Mouse (Mus musculus) erythroblast, adult 5-6 weeks (primary cell): ENCODE data around the gene Zfp111. TPM values are rescaled to one million over a fixed set of nuclear protein-coding genes. Genes with fewer than 3 reads are reported as not detected.

Experiments
- ATAC-seq: replicated peaks from 2 replicates; pipeline ENCODE4 v1.8.0; 2016; ENCODE audit warnings: moderate number of reproducible peaks, mild to moderate bottlenecking, moderate TSS enrichment, inconsistent platforms; ENCODE audit not compliant: poor library complexity, low FRiP score, severe bottlenecking
- total RNA-seq, 2 experiments: library from RNA; stranded (forward) in 1 of 2; stranded (reverse) in 1 of 2; fragments of 150-400 nt in 1 of 2; fragments of 200-764, 138-1000 nt in 1 of 2; gene quantifications; 2 replicates each; pipeline versions ENCODE4 v1.2.3 to v1.2.4; 2015 to 2017; ENCODE audit warnings: low replicate concordance in 2 of 2

The Zfp111 gene
- total RNA-seq, 2 experiments from 2014 or later, result 0.43 to 1.9 TPM

DNA sequence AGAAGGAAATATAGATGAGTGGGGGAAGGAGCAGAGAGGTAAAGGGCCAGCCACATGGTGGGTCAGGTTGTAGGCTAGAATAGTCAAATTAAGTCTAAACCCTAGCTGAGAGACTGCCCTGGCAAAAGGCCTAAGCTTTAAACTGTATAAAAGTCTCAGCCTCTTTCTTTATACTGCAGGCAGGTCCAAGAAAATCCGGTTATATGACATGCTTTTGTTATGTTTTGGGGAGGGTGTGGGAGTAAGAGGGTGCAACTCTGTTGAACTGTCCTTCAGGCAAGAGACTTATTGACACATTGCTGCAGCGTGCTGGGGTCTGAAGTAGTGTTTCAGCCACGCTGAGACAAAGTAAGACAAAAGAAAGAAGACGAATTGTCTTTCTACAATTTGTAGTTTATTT, 39.1 kb downstream of the Zfp111 start:
- no peak for ATAC-seq

DNA sequence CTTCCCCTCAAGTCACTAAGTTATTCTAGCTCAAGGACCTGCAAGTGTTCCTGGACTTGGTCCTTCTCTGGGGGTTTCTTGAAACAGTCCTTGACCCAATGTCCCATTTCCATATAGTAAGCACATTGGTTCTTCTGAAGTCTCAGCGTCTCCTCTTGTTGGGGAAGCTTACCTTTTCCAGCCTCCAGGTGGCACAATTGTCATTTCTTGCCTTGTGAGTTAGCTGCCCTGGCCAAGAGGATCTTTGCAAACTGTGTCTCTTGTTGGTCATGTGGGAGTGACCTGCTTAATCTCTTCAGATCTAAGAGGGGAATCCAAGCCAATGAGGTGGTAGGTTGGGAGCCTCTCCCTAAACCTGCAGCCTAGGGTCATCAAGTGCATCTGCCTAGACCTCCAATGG, 58.0 kb downstream of the Zfp111 start:
- ATAC-seq, result no peak

Other genes starting within 250 kb of the Zfp111 start
- not detected in 2 replicates for gene Vmn1r181, start 236.8 kb downstream of the Zfp111 start, total RNA-seq (2015; ENCODE audit: low replicate concordance)
- not detected in 2 replicates for gene Vmn1r181, start 236.8 kb downstream of the Zfp111 start, total RNA-seq (2017; ENCODE audit: low replicate concordance)
- not detected in 2 replicates for gene V1rd19, start 209.8 kb downstream of the Zfp111 start, total RNA-seq (2015; ENCODE audit: low replicate concordance)
- not detected in 2 replicates for gene V1rd19, start 209.8 kb downstream of the Zfp111 start, total RNA-seq (2017; ENCODE audit: low replicate concordance)
- not detected in 2 replicates for gene Vmn1r183, start 158.2 kb downstream of the Zfp111 start, total RNA-seq (2015; ENCODE audit: low replicate concordance)
- gene Vmn1r183, start 158.2 kb downstream of the Zfp111 start, total RNA-seq (2017; ENCODE audit: low replicate concordance), result not detected in 2 replicates
- gene Zfp180, start 129.5 kb downstream of the Zfp111 start, total RNA-seq (2015; ENCODE audit: low replicate concordance), result 7.3 and 8.6 TPM in 2 replicates
- gene Zfp180, start 129.5 kb downstream of the Zfp111 start, total RNA-seq (2017; ENCODE audit: low replicate concordance), result 11.0 and 15.3 TPM in 2 replicates
- not detected in 2 replicates for gene Zfp112, start 99.1 kb downstream of the Zfp111 start, total RNA-seq (2015; ENCODE audit: low replicate concordance)
- 0.14 and 1.0 TPM in 2 replicates for gene Zfp112, start 99.1 kb downstream of the Zfp111 start, total RNA-seq (2017; ENCODE audit: low replicate concordance)
- 0.19 and 1.9 TPM in 2 replicates for gene Zfp235, start 77.3 kb downstream of the Zfp111 start, total RNA-seq (2015; ENCODE audit: low replicate concordance)
- 1.4 TPM in 2 replicates for gene Zfp235, start 77.3 kb downstream of the Zfp111 start, total RNA-seq (2017; ENCODE audit: low replicate concordance)
- gene Zfp114, start 36.4 kb downstream of the Zfp111 start, total RNA-seq (2015; ENCODE audit: low replicate concordance), result not detected in 2 replicates
- 0.60 TPM in 1 of 2 replicates, not detected in the other for gene Zfp114, start 36.4 kb downstream of the Zfp111 start, total RNA-seq (2017; ENCODE audit: low replicate concordance)
- not detected in 2 replicates for gene Zfp109, start 26.1 kb upstream of the Zfp111 start, total RNA-seq (2015; ENCODE audit: low replicate concordance)
- 2.1 TPM in 1 of 2 replicates, not detected in the other for gene Zfp109, start 26.1 kb upstream of the Zfp111 start, total RNA-seq (2017; ENCODE audit: low replicate concordance)
- 2.9 TPM in 1 of 2 replicates, not detected in the other for gene Zfp108, start 43.4 kb upstream of the Zfp111 start, total RNA-seq (2015; ENCODE audit: low replicate concordance)
- gene Zfp108, start 43.4 kb upstream of the Zfp111 start, total RNA-seq (2017; ENCODE audit: low replicate concordance), result not detected in 2 replicates
- not detected in 2 replicates for gene Zfp93, start 59.0 kb upstream of the Zfp111 start, total RNA-seq (2015; ENCODE audit: low replicate concordance)
- 0.70 TPM in 1 of 2 replicates, not detected in the other for gene Zfp93, start 59.0 kb upstream of the Zfp111 start, total RNA-seq (2017; ENCODE audit: low replicate concordance)
- 1.2 and 2.1 TPM in 2 replicates for gene Zfp61, start 89.8 kb upstream of the Zfp111 start, total RNA-seq (2015; ENCODE audit: low replicate concordance)
- gene Zfp61, start 89.8 kb upstream of the Zfp111 start, total RNA-seq (2017; ENCODE audit: low replicate concordance), result 0.77 and 4.0 TPM in 2 replicates
- 1.0 TPM in 1 of 2 replicates, not detected in the other for gene Zfp94, start 105.2 kb upstream of the Zfp111 start, total RNA-seq (2015; ENCODE audit: low replicate concordance)
- gene Zfp94, start 105.2 kb upstream of the Zfp111 start, total RNA-seq (2017; ENCODE audit: low replicate concordance), result 0.34 and 1.3 TPM in 2 replicates
- gene Tescl, start 122.5 kb upstream of the Zfp111 start, total RNA-seq (2015; ENCODE audit: low replicate concordance), result not detected in 2 replicates
- gene Tescl, start 122.5 kb upstream of the Zfp111 start, total RNA-seq (2017; ENCODE audit: low replicate concordance), result not detected in 2 replicates
- gene Lypd5, start 137.8 kb upstream of the Zfp111 start, total RNA-seq (2015; ENCODE audit: low replicate concordance), result not detected in 2 replicates
- gene Lypd5, start 137.8 kb upstream of the Zfp111 start, total RNA-seq (2017; ENCODE audit: low replicate concordance), result not detected in 2 replicates
- gene Kcnn4, start 158.8 kb upstream of the Zfp111 start, total RNA-seq (2015; ENCODE audit: low replicate concordance), result 102 and 125 TPM in 2 replicates
- gene Kcnn4, start 158.8 kb upstream of the Zfp111 start, total RNA-seq (2017; ENCODE audit: low replicate concordance), result 244 and 272 TPM in 2 replicates
- gene Smg9, start 188.2 kb upstream of the Zfp111 start, total RNA-seq (2015; ENCODE audit: low replicate concordance), result 9.6 and 11.1 TPM in 2 replicates
- 13.3 and 16.0 TPM in 2 replicates for gene Smg9, start 188.2 kb upstream of the Zfp111 start, total RNA-seq (2017; ENCODE audit: low replicate concordance)
- gene Irgc1, start 240.9 kb upstream of the Zfp111 start, total RNA-seq (2015; ENCODE audit: low replicate concordance), result not detected in 2 replicates
- gene Irgc1, start 240.9 kb upstream of the Zfp111 start, total RNA-seq (2017; ENCODE audit: low replicate concordance), result not detected in 2 replicates